Mouse (Mus musculus) CD4-positive, CD25-positive, alpha-beta regulatory T cell (primary cell): ENCODE data around the gene Rfx6. TPM values are rescaled to one million over a fixed set of nuclear protein-coding genes. Genes with fewer than 3 reads are reported as not detected.

ENCODE experiments used
- polyA plus RNA-seq: library from polyadenylated mRNA; unstranded; fragments of 100-300 nt; shearing (Covaris generic); gene quantifications from one replicate; pipeline ENCODE4 v1.2.1, GENCODE M21; 2017

Gene Rfx6
- not detected for polyA plus RNA-seq

DNA sequence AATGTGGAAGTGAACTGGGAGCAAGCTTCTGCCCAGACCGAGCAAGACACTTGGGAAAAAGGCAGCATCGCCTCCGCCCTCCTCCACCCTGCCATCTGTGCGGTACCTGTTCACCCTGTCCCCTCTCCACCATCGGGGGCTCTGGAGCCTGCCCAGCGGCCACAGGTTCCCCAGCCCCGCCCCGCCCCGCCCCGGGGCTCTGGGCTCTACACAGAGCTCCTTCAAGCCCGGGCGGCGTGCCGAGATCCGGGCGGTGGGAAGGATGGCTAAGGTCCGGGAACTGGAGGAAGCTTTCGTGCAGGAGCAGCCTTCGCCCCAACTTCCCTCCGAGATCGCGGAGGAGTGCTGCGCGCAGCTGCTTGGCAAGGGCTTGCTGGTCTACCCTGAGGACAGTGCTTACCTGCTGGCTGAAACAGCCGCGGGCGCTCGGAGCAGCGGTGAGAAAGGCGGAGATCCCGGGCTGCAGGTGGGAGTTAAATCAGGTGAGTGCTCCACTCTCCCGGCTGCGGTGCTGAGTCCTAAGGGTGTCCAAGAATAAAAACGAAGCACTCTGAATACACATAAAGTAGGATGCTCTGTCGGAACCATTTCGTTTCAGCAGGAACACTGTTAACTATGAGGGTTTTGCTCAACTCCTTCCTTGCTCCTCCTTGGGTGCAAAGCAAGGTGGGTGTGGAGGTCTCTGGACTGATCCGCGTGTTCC is at the start of gene Rfx6:
Gene Rfx6, plus strand, starts transcription at position 209 of the 703 bp plus-strand sequence.

DNA sequence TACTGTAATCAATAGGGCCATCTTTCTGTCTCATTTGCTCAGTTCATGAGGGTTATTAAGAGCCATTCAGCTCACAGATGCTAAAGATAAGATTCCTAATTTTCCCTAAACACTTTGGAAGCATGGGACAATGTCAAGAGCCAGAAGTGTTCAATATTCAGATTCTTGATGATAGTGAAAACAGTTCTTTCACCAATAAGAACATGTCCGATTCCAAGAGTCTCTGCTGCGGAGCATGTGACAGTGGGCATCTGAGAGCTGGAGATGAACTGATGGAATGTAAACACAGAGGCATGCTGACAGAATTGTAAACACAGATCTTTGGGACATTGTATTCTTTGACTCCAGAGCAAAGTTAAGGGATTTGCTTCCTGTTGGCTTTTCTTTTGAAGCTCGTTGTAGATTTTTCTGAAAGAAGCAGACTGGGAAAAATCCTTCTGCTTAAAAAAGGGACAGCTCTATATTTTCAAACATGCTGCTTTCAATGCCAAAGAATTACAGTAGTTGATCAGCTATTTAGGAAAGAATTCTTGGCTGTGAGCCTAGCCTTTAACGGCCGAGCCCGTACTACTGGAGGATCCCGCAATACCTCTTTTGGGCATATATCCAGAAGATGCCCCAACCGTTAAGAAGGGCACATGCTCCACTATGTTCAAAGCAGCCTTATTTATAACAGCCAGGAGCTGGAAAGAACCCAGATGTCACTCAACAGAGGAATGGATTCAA is 46.0 kb upstream of the Rfx6 start, which contains the start of gene Gprc6a:
Gene Gprc6a, minus strand, starts transcription at position 51 of the 726 bp plus-strand sequence.

Other genes starting within 250 kb of the Rfx6 start
- 2.4 TPM for gene Gm49339, start 197.1 kb upstream of the Rfx6 start, polyA plus RNA-seq
- 6.8 TPM for gene Lilr4b, start 197.1 kb upstream of the Rfx6 start, polyA plus RNA-seq
- 14.6 TPM for gene Lilrb4a, start 186.8 kb upstream of the Rfx6 start, polyA plus RNA-seq
- not detected for gene Fam162b, start 87.2 kb upstream of the Rfx6 start, polyA plus RNA-seq
- not detected for gene Gprc6a, start 46.3 kb upstream of the Rfx6 start, polyA plus RNA-seq